Mouse (Mus musculus) ES-Bruce4 (cell line): ENCODE results near the gene B3galnt1.

Experiments used
- CTCF ChIP-seq: IDR thresholded peaks from one replicate; pipeline ENCODE4 v1.8.1; 2011; ENCODE audit warnings: low read depth, low read length
- POLR2A ChIP-seq: IDR thresholded peaks from one replicate; pipeline ENCODE4 v1.8.1; 2011; ENCODE audit warnings: low read length; ENCODE audit not compliant: insufficient read depth

GRCm38 (mm10) chr3:69572561-69572960 is 26.2 kb downstream of the B3galnt1 start:
- TF ChIP-seq CTCF (no peak), POLR2A (no peak)
